Mouse (Mus musculus) c-Kit-negative CD71-positive TER-119-positive erythroid progenitor cells, embryonic 14.5 days (primary cell): ENCODE results near the gene Vipr1.
"Not testable (repeated sequence)": the region's sequence is repeated elsewhere in the genome, so short reads cannot be mapped to it uniquely, and the experiment has no call there.

Source experiments
- DNase-seq: peaks from one replicate; pipeline ENCODE4 v3.0.0-alpha.2; 2013; ENCODE audit warnings: low read depth, low spot score

Gene Vipr1

GRCm38 (mm10) chr9:121642401-121643181 is at the start of gene Vipr1:
Gene Vipr1, plus strand, starts transcription at chr9:121642716.
- DNase-seq, result no peak

GRCm38 (mm10) chr9:121592948-121593550 is 49.5 kb upstream of the Vipr1 start:
- DNase-seq, result no peak

GRCm38 (mm10) chr9:121593768-121594167 is 48.7 kb upstream of the Vipr1 start:
- DNase-seq, result not testable (repeated sequence)

GRCm38 (mm10) chr9:121594771-121595170 is 47.7 kb upstream of the Vipr1 start:
- DNase-seq, result no peak

GRCm38 (mm10) chr9:121598106-121598505 is 44.4 kb upstream of the Vipr1 start:
- no peak for DNase-seq

- DNase-seq, result no peak
Measured at GRCm38 (mm10) chr9:121599551-121599950, 43.0 kb upstream of the Vipr1 start.

GRCm38 (mm10) chr9:121600201-121600860 is 42.2 kb upstream of the Vipr1 start:
- no peak for DNase-seq

- DNase-seq, result no peak
Measured at GRCm38 (mm10) chr9:121600861-121601427, 41.6 kb upstream of the Vipr1 start.

GRCm38 (mm10) chr9:121602381-121602780 is 40.1 kb upstream of the Vipr1 start:
- no peak for DNase-seq

- DNase-seq, result no peak
Measured at GRCm38 (mm10) chr9:121605414-121606278, 36.9 kb upstream of the Vipr1 start.

GRCm38 (mm10) chr9:121606498-121607096 is 35.9 kb upstream of the Vipr1 start:
- DNase-seq, result no peak

GRCm38 (mm10) chr9:121609381-121609780 is 33.1 kb upstream of the Vipr1 start:
- no peak for DNase-seq

GRCm38 (mm10) chr9:121613192-121613591 is 29.3 kb upstream of the Vipr1 start:
- DNase-seq, result no peak

- DNase-seq, result no peak
Measured at GRCm38 (mm10) chr9:121614241-121614757, 28.2 kb upstream of the Vipr1 start.

GRCm38 (mm10) chr9:121616471-121616870 is 26.0 kb upstream of the Vipr1 start:
- DNase-seq, result no peak

- no peak for DNase-seq
Measured at GRCm38 (mm10) chr9:121619441-121619840, 23.1 kb upstream of the Vipr1 start.

GRCm38 (mm10) chr9:121623235-121623634 is 19.3 kb upstream of the Vipr1 start:
- no peak for DNase-seq

- DNase-seq, result no peak
Measured at GRCm38 (mm10) chr9:121624920-121625319, 17.6 kb upstream of the Vipr1 start.

GRCm38 (mm10) chr9:121630627-121631026 is 11.9 kb upstream of the Vipr1 start:
- DNase-seq, result no peak

- DNase-seq, result no peak
Measured at GRCm38 (mm10) chr9:121631946-121632345, 10.6 kb upstream of the Vipr1 start.

GRCm38 (mm10) chr9:121632891-121633290 is 9.6 kb upstream of the Vipr1 start:
- DNase-seq, result no peak
